Mouse (Mus musculus): Measurements from ENCODE around the gene Dlx3.

The Dlx3 gene

GRCm38 (mm10) chr11:95088857-95089779, 30.8 kb upstream of the Dlx3 start:
- peak in 1 of 2 experiments; percentile 14 for DNase-seq

- no peak for DNase-seq
Measured at GRCm38 (mm10) chr11:95093077-95093476, 26.8 kb upstream of the Dlx3 start.

GRCm38 (mm10) chr11:95095596-95095995, 24.3 kb upstream of the Dlx3 start:
- no peak for DNase-seq

- no peak for DNase-seq
Measured at GRCm38 (mm10) chr11:95096608-95097373, 23.1 kb upstream of the Dlx3 start.

- no peak for DNase-seq
Measured at GRCm38 (mm10) chr11:95097889-95098288, 22.0 kb upstream of the Dlx3 start.

- DNase-seq: no peak
Measured at GRCm38 (mm10) chr11:95098346-95099095, 21.4 kb upstream of the Dlx3 start.

- DNase-seq: no peak
Measured at GRCm38 (mm10) chr11:95100393-95100792, 19.5 kb upstream of the Dlx3 start.

- no peak for DNase-seq
Measured at GRCm38 (mm10) chr11:95101071-95101788, 18.7 kb upstream of the Dlx3 start.

GRCm38 (mm10) chr11:95102161-95102904, 17.6 kb upstream of the Dlx3 start:
- peak in 1 of 2 experiments; percentile 41 for DNase-seq

GRCm38 (mm10) chr11:95104266-95104665, 15.7 kb upstream of the Dlx3 start:
- DNase-seq: no peak

GRCm38 (mm10) chr11:95105274-95105874, 14.5 kb upstream of the Dlx3 start:
- DNase-seq: no peak

GRCm38 (mm10) chr11:95106440-95107236, 13.3 kb upstream of the Dlx3 start:
- peak; percentile 94 for DNase-seq

GRCm38 (mm10) chr11:95109000-95109399, 10.9 kb upstream of the Dlx3 start:
- no peak for DNase-seq

GRCm38 (mm10) chr11:95110081-95110480, 9.8 kb upstream of the Dlx3 start:
- no peak for DNase-seq

- DNase-seq: peak; percentile 73 to 81
Measured at GRCm38 (mm10) chr11:95117030-95117429, 2.9 kb upstream of the Dlx3 start.

GRCm38 (mm10) chr11:95118505-95118904, 1.4 kb upstream of the Dlx3 start:
- DNase-seq: peak; percentile 82 to 88

- no peak for DNase-seq
Measured at GRCm38 (mm10) chr11:95120633-95121020, 708 bp downstream of the Dlx3 start.

GRCm38 (mm10) chr11:95121161-95122099, 1.5 kb downstream of the Dlx3 start:
- DNase-seq: peak in 1 of 2 experiments; percentile 31

- no peak for DNase-seq
Measured at GRCm38 (mm10) chr11:95122100-95122489, 2.2 kb downstream of the Dlx3 start.
